Mouse (Mus musculus): Measurements from ENCODE around the gene Gm28308. TPM values are rescaled to one million over a fixed set of nuclear protein-coding genes. Genes with fewer than 3 reads are reported as not detected.
A peak's percentile ranks its signal among the peaks of the same experiment; 100 is the strongest.

Gm28308 gene
- total and polyA plus RNA-seq, 3 experiments, result not detected

DNA sequence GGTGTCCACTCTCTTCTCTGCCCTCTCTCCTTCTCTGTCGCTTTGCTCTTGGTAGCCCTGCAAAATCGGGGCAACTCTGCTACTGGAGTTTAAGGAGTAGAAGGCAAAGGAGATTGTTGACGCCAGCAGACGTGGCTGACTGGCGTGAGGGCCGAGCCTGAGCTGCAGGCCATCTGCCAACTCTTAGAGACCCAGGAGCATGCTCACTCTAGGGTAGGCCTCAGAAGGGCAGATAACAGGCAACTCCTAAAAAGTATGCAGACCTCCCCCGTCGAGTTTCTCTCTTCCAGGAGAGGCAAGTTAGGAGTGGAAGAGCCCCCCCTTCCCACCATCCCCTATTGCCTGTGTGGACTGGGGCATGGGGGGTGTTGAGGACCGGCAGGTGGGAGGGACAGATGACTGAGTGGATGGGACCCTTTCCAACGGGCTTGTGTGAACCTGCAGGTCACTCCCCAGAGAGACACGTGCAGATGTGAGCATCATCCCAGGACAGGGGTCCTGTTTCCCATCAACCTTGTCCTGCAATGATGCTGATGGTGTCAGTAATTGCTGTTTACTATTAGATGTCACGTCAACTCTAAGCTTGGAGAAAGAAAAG is 53.9 kb downstream of the Gm28308 start:
- DNase-seq (ENCODE audit: low read depth, low spot score), result no peak
- Histone ChIP-seq H3K27me3 (ENCODE audit: control insufficient read depth in 1 of 2, insufficient read depth in 2 of 2, low read length in 2 of 2) (no peaks in the 10 kb centered on the region), H3K36me3 (ENCODE audit: control insufficient read depth in 1 of 2, insufficient read depth in 2 of 2, low read length in 2 of 2) (no peaks in the 10 kb centered on the region), H3K27ac (ENCODE audit: control insufficient read depth, low read depth, low read length) (no peak overlapping the region), H3K4me3 (ENCODE audit: control insufficient read depth in 1 of 2, insufficient read depth in 1 of 2, low read depth in 2 of 2, low read length in 2 of 2) (no peak overlapping the region), H3K4me1 (ENCODE audit: control insufficient read depth in 1 of 2, insufficient read depth in 2 of 2, low read length in 2 of 2) (no peaks in the 10 kb centered on the region), H3K9me3 (replicated peaks; ENCODE audit: insufficient read depth, low read length) (no peaks in the 10 kb centered on the region), H3K9ac (ENCODE audit: control insufficient read depth, low read depth, low read length, poor library complexity, severe bottlenecking) (no peak overlapping the region), H3K79me2 (ENCODE audit: control insufficient read depth, insufficient read depth, low read length, poor library complexity) (no peaks in the 10 kb centered on the region)
- no peak for TF ChIP-seq MYC (IDR thresholded peaks at IDR 0.05; ENCODE audit: low read depth, low read length)
- TF ChIP-seq MAX (IDR thresholded peaks at IDR 0.05; ENCODE audit: low read length), result no peak
- TF ChIP-seq EP300 (IDR thresholded peaks at IDR 0.05; ENCODE audit: low read depth in 1 of 2, low read length in 2 of 2), result no peak
- no peak for TF ChIP-seq RCOR1 (IDR thresholded peaks at IDR 0.05; ENCODE audit: low read depth, low read length)
- no peak for TF ChIP-seq NRF1 (IDR thresholded peaks at IDR 0.05; ENCODE audit: insufficient read depth, low read depth, low read length, poor library complexity, severe bottlenecking)
- TF ChIP-seq MYB (IDR thresholded peaks at IDR 0.05; ENCODE audit: low read depth, low read length), result no peak
- no peak for TF ChIP-seq GATA1 (IDR thresholded peaks at IDR 0.05; ENCODE audit: low read depth, low read length)
- no peak for TF ChIP-seq POLR2A (IDR thresholded peaks at IDR 0.05; ENCODE audit: control insufficient read depth in 1 of 2, insufficient read depth in 1 of 2, low read depth in 1 of 2, low read length in 2 of 2, poor library complexity in 1 of 2)
- TF ChIP-seq MAZ (IDR thresholded peaks at IDR 0.05; ENCODE audit: low read depth, low read length), result no peak
- TF ChIP-seq UBTF (IDR thresholded peaks at IDR 0.05; ENCODE audit: borderline replicate concordance, insufficient read depth, low read depth, low read length), result no peak
- TF ChIP-seq ZKSCAN1 (IDR thresholded peaks at IDR 0.05; ENCODE audit: low read depth, low read length), result no peak
- TF ChIP-seq CHD2 (IDR thresholded peaks at IDR 0.05; ENCODE audit: low read length), result no peak
- TF ChIP-seq ZNF384 (IDR thresholded peaks at IDR 0.05; ENCODE audit: low read depth, low read length), result no peak
- TF ChIP-seq HCFC1 (IDR thresholded peaks at IDR 0.05; ENCODE audit: low read depth, low read length), result no peak

- no peaks in the 10 kb centered on the region for H3K4me1 ChIP-seq (ENCODE audit: control insufficient read depth in 1 of 2, insufficient read depth in 2 of 2, low read length in 2 of 2)
- H3K79me2 ChIP-seq (ENCODE audit: control insufficient read depth, insufficient read depth, low read length, poor library complexity), result no peaks in the 10 kb centered on the region
- no peaks in the 10 kb centered on the region for H3K9me3 ChIP-seq (replicated peaks; ENCODE audit: insufficient read depth, low read length)
- no peak for TF ChIP-seq MYB (IDR thresholded peaks at IDR 0.05; ENCODE audit: low read depth, low read length)
- TF ChIP-seq POLR2A (IDR thresholded peaks at IDR 0.05; ENCODE audit: control insufficient read depth in 1 of 2, insufficient read depth in 1 of 2, low read depth in 1 of 2, low read length in 2 of 2, poor library complexity in 1 of 2), result 0 out of 4 replicates have a peak, but pooled peaks of 1 of the 2 experiments have one; percentile 18
- no peak for TF ChIP-seq ZC3H11A (IDR thresholded peaks at IDR 0.05; ENCODE audit: low read depth, low read length)
- TF ChIP-seq NRF1 (IDR thresholded peaks at IDR 0.05; ENCODE audit: insufficient read depth, low read depth, low read length, poor library complexity, severe bottlenecking), result no peak
- no peak for DNase-seq (ENCODE audit: low read depth, low spot score)
- H3K4me3 ChIP-seq (ENCODE audit: control insufficient read depth in 1 of 2, insufficient read depth in 1 of 2, low read depth in 2 of 2, low read length in 2 of 2), result no peak within 1 kb of the TSS
- H3K36me3 ChIP-seq (ENCODE audit: control insufficient read depth in 1 of 2, insufficient read depth in 2 of 2, low read length in 2 of 2), result no peaks in the 10 kb centered on the region
- H3K9ac ChIP-seq (ENCODE audit: control insufficient read depth, low read depth, low read length, poor library complexity, severe bottlenecking), result no peak within 1 kb of the TSS
- H3K27ac ChIP-seq (ENCODE audit: control insufficient read depth, low read depth, low read length), result no peak within 1 kb of the TSS
- H3K27me3 ChIP-seq (ENCODE audit: control insufficient read depth in 1 of 2, insufficient read depth in 2 of 2, low read length in 2 of 2), result peaks cover 0 to 1% of the 10 kb centered on the region in 2 experiments; a peak in 1 of 4 replicates
Measured at GRCm38 (mm10) chr6:52158276-52159051, 54.7 kb downstream of the Gm28308 start, which contains the start of gene Hoxa1. Hoxa1 (minus strand) TSS chr6:52158317.
